Mouse (Mus musculus) C2C12 (cell line): ENCODE measurements around the gene Ank3.

Source experiments
- CTCF ChIP-seq: IDR thresholded peaks from one replicate; pipeline ENCODE4 v1.5.1; 2011; ENCODE audit not compliant: control insufficient read depth, insufficient read depth, insufficient read length
- MAX ChIP-seq: IDR thresholded peaks from one replicate; pipeline ENCODE4 v1.6.1; 2011; ENCODE audit warnings: mild to moderate bottlenecking, control low read depth
- MYOG ChIP-seq: IDR thresholded peaks from one replicate; pipeline ENCODE4 v1.6.1; 2011; ENCODE audit not compliant: control insufficient read depth, insufficient read length; ENCODE audit errors: extremely low read depth
- USF1 ChIP-seq: IDR thresholded peaks from one replicate; pipeline ENCODE4 v1.6.1; 2011; ENCODE audit warnings: low read depth, mild to moderate bottlenecking, control low read depth, moderate library complexity

GRCm38 (mm10) chr10:69643986-69644385 lies 245.4 kb downstream of the Ank3 start:
- no peak for TF ChIP-seq CTCF
- TF ChIP-seq MYOG: no peak
- TF ChIP-seq MAX: no peak
- TF ChIP-seq USF1: no peak
